Mouse (Mus musculus) right cerebral cortex, adult 18-20 months (tissue): ENCODE measurements at regions not wholly inside any gene's neighbourhood (a gene's known extent, or its start where the extent isn't known, plus 50 kb on each side); places are given as distances from the start of the nearest gene placed in this dataset.
A peak's percentile ranks its signal among the peaks of the same experiment; 100 is the strongest.

Source experiments
- DNase-seq: peaks from one replicate; pipeline ENCODE4 v3.0.0; 2022; ENCODE audit warnings: mixed read lengths

GRCm38 (mm10) chr9:32910641-32911040 is 274.6 kb downstream of the Ets1 start:
- no peak for DNase-seq

GRCm38 (mm10) chr9:32915633-32916032 is 279.6 kb downstream of the Ets1 start:
- no peak for DNase-seq

- DNase-seq: no peak
Measured at GRCm38 (mm10) chr9:32916731-32917130, 280.7 kb downstream of the Ets1 start.

- no peak for DNase-seq
Measured at GRCm38 (mm10) chr9:32923925-32924324, 287.9 kb downstream of the Ets1 start.

- no peak for DNase-seq
Measured at GRCm38 (mm10) chr9:32924333-32924886, 288.4 kb downstream of the Ets1 start.

- no peak for DNase-seq
Measured at GRCm38 (mm10) chr9:32925036-32925435, 289.0 kb downstream of the Ets1 start.

GRCm38 (mm10) chr9:32925720-32926595 is 289.9 kb downstream of the Ets1 start:
- no peak for DNase-seq

GRCm38 (mm10) chr9:32927656-32928055 is 291.6 kb downstream of the Ets1 start:
- no peak for DNase-seq

- DNase-seq: no peak
Measured at GRCm38 (mm10) chr9:32928289-32929000, 292.4 kb downstream of the Ets1 start.

- DNase-seq: no peak
Measured at GRCm38 (mm10) chr9:32929331-32929730, 293.3 kb downstream of the Ets1 start.

- no peak for DNase-seq
Measured at GRCm38 (mm10) chr9:32929826-32930225, 293.8 kb downstream of the Ets1 start.

GRCm38 (mm10) chr9:32931266-32932005 is 295.4 kb downstream of the Ets1 start:
- DNase-seq: no peak

- no peak for DNase-seq
Measured at GRCm38 (mm10) chr9:32933237-32934071, 297.4 kb downstream of the Ets1 start.

- no peak for DNase-seq
Measured at GRCm38 (mm10) chr9:32934436-32934835, 298.4 kb downstream of the Ets1 start.

GRCm38 (mm10) chr9:32936462-32936861 is 300.4 kb downstream of the Ets1 start:
- no peak for DNase-seq

- no peak for DNase-seq
Measured at GRCm38 (mm10) chr9:32937391-32937790, 301.4 kb downstream of the Ets1 start.

- no peak for DNase-seq
Measured at GRCm38 (mm10) chr9:32938857-32939256, 302.8 kb downstream of the Ets1 start.

- DNase-seq: no peak
Measured at GRCm38 (mm10) chr9:32939626-32940025, 303.6 kb downstream of the Ets1 start.

- DNase-seq: peak; percentile 75
Measured at GRCm38 (mm10) chr9:32940111-32940813, 304.2 kb downstream of the Ets1 start.

- no peak for DNase-seq
Measured at GRCm38 (mm10) chr9:32940919-32941767, 305.1 kb downstream of the Ets1 start.

GRCm38 (mm10) chr9:32941768-32942030 is 305.7 kb downstream of the Ets1 start:
- DNase-seq: no peak
